Mouse (Mus musculus) limb, embryonic 12.5 days (tissue): ENCODE measurements around the gene Actc1. TPM values are rescaled to one million over a fixed set of nuclear protein-coding genes. Genes with fewer than 3 reads are reported as not detected.

Source experiments
- ATAC-seq: fragments of 200-750 bp; cut with Nextera tagmentation; 2 replicates; pipeline ENCODE4 v1.8.0; 2017; ENCODE audit warnings: low read depth, moderate TSS enrichment; ENCODE audit not compliant: insufficient number of reproducible peaks, insufficient read depth, low FRiP score, low TSS enrichment
- H3K27ac ChIP-seq: fragments of 300-500 bp; sonication (generic); 2 replicates; pipeline ENCODE4 v1.5.1; 2016; ENCODE audit warnings: mild to moderate bottlenecking, moderate library complexity
- H3K27me3 ChIP-seq: fragments of 300-500 bp; sonication (generic); 2 replicates; pipeline ENCODE4 v1.6.1; 2016; ENCODE audit warnings: mild to moderate bottlenecking, moderate library complexity
- H3K36me3 ChIP-seq: fragments of 300-500 bp; sonication (generic); 2 replicates; pipeline ENCODE4 v1.6.1; 2016; ENCODE audit warnings: mild to moderate bottlenecking, moderate library complexity
- H3K4me1 ChIP-seq: fragments of 300-500 bp; sonication (generic); replicated peaks from 2 replicates; pipeline ENCODE4 v1.6.1; 2016
- H3K4me2 ChIP-seq: fragments of 300-500 bp; sonication (generic); 2 replicates; pipeline ENCODE4 v1.6.1; 2016; ENCODE audit warnings: mild to moderate bottlenecking, moderate library complexity
- H3K4me3 ChIP-seq: fragments of 300-500 bp; sonication (generic); replicated peaks from 2 replicates; pipeline ENCODE4 v1.5.1; 2016; ENCODE audit warnings: mild to moderate bottlenecking
- H3K9ac ChIP-seq: fragments of 300-500 bp; sonication (generic); replicated peaks from 2 replicates; pipeline ENCODE4 v1.6.1; 2016; ENCODE audit warnings: mild to moderate bottlenecking, moderate library complexity
- H3K9me3 ChIP-seq: fragments of 300-500 bp; sonication (generic); 2 replicates; pipeline ENCODE4 v1.6.1; 2016; ENCODE audit warnings: mild to moderate bottlenecking, moderate library complexity
- WGBS: fragments of 180-500 bp; shearing (Covaris S2); methylation state at CpG from one replicate; pipeline ENCODE4 v1.1.7; 2016; 5-methylcytosine and 5-hydroxymethylcytosine counted together
- polyA plus RNA-seq: library from polyadenylated mRNA; unstranded; fragments of >200 nt; fragmentation: Nextera tagmentation; extraction: Ambion mirVana; gene quantifications from 2 replicates; pipeline ENCODE4 v1.2.1, GENCODE M21; 2016

The Actc1 gene
- polyA plus RNA-seq, 1 experiment from 2014 or later, result 400 TPM

- 92% methylated on average over 7 of the region's 7 CpGs for WGBS
- no peaks in the 10 kb centered on the region for H3K36me3 ChIP-seq
- H3K27ac ChIP-seq, result no peak overlapping the region
- no peak overlapping the region for H3K4me2 ChIP-seq
- no peaks in the 10 kb centered on the region for H3K9me3 ChIP-seq
- no peak for ATAC-seq
- no peak overlapping the region for H3K9ac ChIP-seq
- H3K4me1 ChIP-seq, result 0 out of 2 replicates have a peak, but pooled peaks cover 5% of the 10 kb centered on the region
- no peak overlapping the region for H3K4me3 ChIP-seq
- no peaks in the 10 kb centered on the region for H3K27me3 ChIP-seq
Measured at GRCm38 (mm10) chr2:114050150-114050549, 3.2 kb downstream of the Actc1 start.

GRCm38 (mm10) chr2:114049372-114049771 lies 4.0 kb downstream of the Actc1 start:
- Histone ChIP-seq H3K4me3 (no peak overlapping the region), H3K9me3 (no peaks in the 10 kb centered on the region), H3K4me1 (0 out of 2 replicates have a peak, but pooled peaks cover 5% of the 10 kb centered on the region), H3K27me3 (no peaks in the 10 kb centered on the region), H3K4me2 (no peak overlapping the region), H3K9ac (no peak overlapping the region), H3K27ac (no peak overlapping the region), H3K36me3 (no peaks in the 10 kb centered on the region)
- no peak for ATAC-seq
- 89% methylated on average over 7 of the region's 7 CpGs for WGBS

GRCm38 (mm10) chr2:114047960-114048611 lies 5.3 kb downstream of the Actc1 start:
- H3K4me2 ChIP-seq, result no peak overlapping the region
- 73% methylated on average over 5 of the region's 5 CpGs for WGBS
- no peaks in the 10 kb centered on the region for H3K9me3 ChIP-seq
- H3K4me1 ChIP-seq, result 0 out of 2 replicates have a peak, but pooled peaks cover 5% of the 10 kb centered on the region
- ATAC-seq, result peak; percentile 55; the same call in 1 of the 2 replicates
- no peak overlapping the region for H3K9ac ChIP-seq
- no peaks in the 10 kb centered on the region for H3K36me3 ChIP-seq
- H3K4me3 ChIP-seq, result no peak overlapping the region
- no peaks in the 10 kb centered on the region for H3K27me3 ChIP-seq
- H3K27ac ChIP-seq, result no peak overlapping the region

GRCm38 (mm10) chr2:114046151-114046664 lies 7.1 kb downstream of the Actc1 start:
- 92% methylated on average over 5 of the region's 5 CpGs for WGBS
- no peak overlapping the region for H3K4me3 ChIP-seq
- no peaks in the 10 kb centered on the region for H3K27me3 ChIP-seq
- H3K36me3 ChIP-seq, result no peaks in the 10 kb centered on the region
- no peak overlapping the region for H3K27ac ChIP-seq
- no peak overlapping the region for H3K9ac ChIP-seq
- H3K4me2 ChIP-seq, result no peak overlapping the region
- no peak for ATAC-seq
- H3K9me3 ChIP-seq, result no peaks in the 10 kb centered on the region
- no peaks in the 10 kb centered on the region for H3K4me1 ChIP-seq

- WGBS, result 69% methylated on average over 2 of the region's 2 CpGs
Measured at GRCm38 (mm10) chr2:114037926-114038325, 15.4 kb downstream of the Actc1 start.

GRCm38 (mm10) chr2:114032259-114032658 lies 21.1 kb downstream of the Actc1 start:
- Histone ChIP-seq H3K4me3 (no peak overlapping the region), H3K4me2 (no peak overlapping the region), H3K9me3 (no peaks in the 10 kb centered on the region), H3K36me3 (no peaks in the 10 kb centered on the region), H3K27ac (no peak overlapping the region), H3K27me3 (no peaks in the 10 kb centered on the region), H3K9ac (no peak overlapping the region), H3K4me1 (peaks cover 3% of the 10 kb centered on the region; the same call in 1 of the 2 replicates)
- WGBS, result 31% methylated on average over 2 of the region's 2 CpGs
- no peak for ATAC-seq

More at GRCm38 (mm10) chr2:114037926-114038325, 15.4 kb downstream of the Actc1 start:
- Histone ChIP-seq H3K27ac (no peak overlapping the region), H3K9ac (no peak overlapping the region), H3K4me1 (no peaks in the 10 kb centered on the region), H3K9me3 (no peaks in the 10 kb centered on the region), H3K36me3 (no peaks in the 10 kb centered on the region), H3K27me3 (no peaks in the 10 kb centered on the region), H3K4me2 (no peak overlapping the region), H3K4me3 (no peak overlapping the region)
- no peak for ATAC-seq

- Histone ChIP-seq H3K9me3 (no peaks in the 10 kb centered on the region), H3K4me2 (no peak overlapping the region), H3K27ac (no peak overlapping the region), H3K27me3 (peaks cover 4% of the 10 kb centered on the region), H3K36me3 (no peaks in the 10 kb centered on the region), H3K4me3 (no peak overlapping the region), H3K4me1 (peaks cover 5% of the 10 kb centered on the region; the same call in 1 of the 2 replicates), H3K9ac (no peak overlapping the region)
- 90% methylated on average over 6 of the region's 6 CpGs for WGBS
- ATAC-seq, result no peak
Measured at GRCm38 (mm10) chr2:114023383-114023782, 30.0 kb downstream of the Actc1 start.

GRCm38 (mm10) chr2:114020210-114020563 lies 33.2 kb downstream of the Actc1 start:
- H3K27me3 ChIP-seq, result peaks cover 28% of the 10 kb centered on the region
- H3K4me2 ChIP-seq, result no peak overlapping the region
- no peak overlapping the region for H3K27ac ChIP-seq
- H3K9me3 ChIP-seq, result no peaks in the 10 kb centered on the region
- no peak overlapping the region for H3K9ac ChIP-seq
- peaks cover 5% of the 10 kb centered on the region; the same call in 1 of the 2 replicates for H3K4me1 ChIP-seq
- H3K4me3 ChIP-seq, result no peak overlapping the region
- H3K36me3 ChIP-seq, result no peaks in the 10 kb centered on the region
- no peak for ATAC-seq

- no peak; the same call in 1 of the 2 replicates for ATAC-seq
- 52% methylated on average over 11 of the region's 11 CpGs for WGBS
- peaks cover 33% of the 10 kb centered on the region for H3K27me3 ChIP-seq
Measured at GRCm38 (mm10) chr2:114019474-114020209, 33.7 kb downstream of the Actc1 start.

GRCm38 (mm10) chr2:114018136-114018535 lies 35.2 kb downstream of the Actc1 start:
- ATAC-seq, result no peak
- H3K9me3 ChIP-seq, result no peaks in the 10 kb centered on the region
- WGBS, result 32% methylated on average over 10 of the region's 10 CpGs

More at GRCm38 (mm10) chr2:114019474-114020209, 33.7 kb downstream of the Actc1 start:
- no peak overlapping the region for H3K4me2 ChIP-seq
- H3K9me3 ChIP-seq, result no peaks in the 10 kb centered on the region
- H3K4me1 ChIP-seq, result peaks cover 5% of the 10 kb centered on the region; the same call in 1 of the 2 replicates
- H3K4me3 ChIP-seq, result no peak overlapping the region
- H3K9ac ChIP-seq, result no peak overlapping the region
- H3K27ac ChIP-seq, result no peak overlapping the region
- H3K36me3 ChIP-seq, result no peaks in the 10 kb centered on the region

GRCm38 (mm10) chr2:114014839-114015238 lies 38.5 kb downstream of the Actc1 start:
- H3K27ac ChIP-seq, result no peak overlapping the region
- no peaks in the 10 kb centered on the region for H3K9me3 ChIP-seq
- no peak overlapping the region for H3K4me3 ChIP-seq
- H3K36me3 ChIP-seq, result no peaks in the 10 kb centered on the region
- no peak for ATAC-seq
- peaks cover 72% of the 10 kb centered on the region for H3K27me3 ChIP-seq
- 72% methylated on average over 6 of the region's 6 CpGs for WGBS
- peaks cover 12% of the 10 kb centered on the region for H3K4me1 ChIP-seq
- no peak overlapping the region for H3K4me2 ChIP-seq
- no peak overlapping the region for H3K9ac ChIP-seq

More at GRCm38 (mm10) chr2:114018136-114018535, 35.2 kb downstream of the Actc1 start:
- Histone ChIP-seq H3K4me3 (no peak overlapping the region), H3K36me3 (no peaks in the 10 kb centered on the region), H3K4me1 (peaks cover 14% of the 10 kb centered on the region), H3K4me2 (no peak overlapping the region), H3K27ac (no peak overlapping the region), H3K27me3 (peaks cover 48% of the 10 kb centered on the region), H3K9ac (no peak overlapping the region)
